Mouse (Mus musculus) thymus, postnatal 14 days (tissue): Measurements from ENCODE around the gene Hoxa7.

Source experiments
- DNase-seq: peaks from one replicate; pipeline ENCODE4 v3.0.0; 2021

The Hoxa7 gene

GRCm38 (mm10) chr6:52237346-52238154 lies 15.9 kb upstream of the Hoxa7 start:
- no peak for DNase-seq

DNA sequence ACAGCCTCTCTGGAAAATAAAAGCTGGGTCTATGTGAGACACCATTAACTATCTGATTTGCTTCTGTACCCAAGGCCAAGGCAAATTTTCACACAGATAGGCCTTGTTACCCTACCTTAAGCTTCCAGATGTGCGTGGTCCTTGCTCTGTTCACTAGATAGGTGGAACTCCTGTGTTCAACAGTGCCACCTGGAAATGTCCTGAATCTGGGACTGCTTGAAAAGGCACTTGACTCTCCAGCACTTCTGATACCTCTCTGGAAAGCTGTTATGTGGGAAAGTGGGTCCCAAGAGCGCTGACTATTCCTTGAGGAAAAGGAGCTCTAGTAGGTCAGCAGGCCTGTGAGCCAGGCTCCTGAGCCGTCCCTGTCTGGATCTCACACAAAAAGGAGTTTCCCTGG lies 15.2 kb upstream of the Hoxa7 start:
- no peak for DNase-seq

DNA sequence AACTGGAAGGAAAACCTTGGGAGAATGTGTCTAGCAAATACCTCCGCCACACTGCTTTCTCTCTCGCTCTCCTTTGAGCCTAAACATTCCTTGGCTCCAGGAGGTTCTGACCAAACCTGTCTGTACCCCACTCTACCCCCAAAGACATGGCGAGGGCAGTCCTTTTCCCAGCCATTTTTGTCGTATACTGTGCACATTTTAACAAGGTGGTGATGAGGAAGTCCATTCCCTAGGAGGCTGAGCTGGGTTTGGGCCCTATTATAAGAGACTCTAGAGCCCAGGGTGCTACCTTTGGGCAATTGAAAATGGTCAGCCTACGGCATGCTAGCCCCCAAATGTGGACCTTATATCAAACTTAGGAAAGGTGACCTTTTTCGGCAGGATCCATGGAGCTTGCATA lies 14.2 kb upstream of the Hoxa7 start:
- no peak for DNase-seq

DNA sequence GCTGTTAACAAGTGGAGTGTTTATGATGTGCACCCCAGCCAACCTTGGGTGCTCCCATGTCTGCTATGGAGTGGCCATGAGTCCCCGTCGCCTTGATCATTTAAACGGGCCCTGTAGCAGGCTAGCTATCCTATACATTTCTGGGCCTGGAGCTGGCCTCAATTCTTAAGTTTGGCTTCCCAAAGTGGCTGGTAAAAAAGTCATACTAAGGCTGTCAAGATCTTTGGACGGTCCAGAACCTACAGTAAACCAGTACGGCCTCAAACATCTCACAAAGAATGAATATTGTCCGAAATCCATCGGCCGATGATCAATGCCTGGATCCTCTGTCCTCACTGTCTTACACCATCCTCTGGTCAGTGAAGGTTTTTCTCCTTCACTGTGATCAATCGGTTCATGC lies 13.6 kb upstream of the Hoxa7 start:
- no peak for DNase-seq

GRCm38 (mm10) chr6:52234428-52235140 lies 12.9 kb upstream of the Hoxa7 start:
- DNase-seq = no peak

DNA sequence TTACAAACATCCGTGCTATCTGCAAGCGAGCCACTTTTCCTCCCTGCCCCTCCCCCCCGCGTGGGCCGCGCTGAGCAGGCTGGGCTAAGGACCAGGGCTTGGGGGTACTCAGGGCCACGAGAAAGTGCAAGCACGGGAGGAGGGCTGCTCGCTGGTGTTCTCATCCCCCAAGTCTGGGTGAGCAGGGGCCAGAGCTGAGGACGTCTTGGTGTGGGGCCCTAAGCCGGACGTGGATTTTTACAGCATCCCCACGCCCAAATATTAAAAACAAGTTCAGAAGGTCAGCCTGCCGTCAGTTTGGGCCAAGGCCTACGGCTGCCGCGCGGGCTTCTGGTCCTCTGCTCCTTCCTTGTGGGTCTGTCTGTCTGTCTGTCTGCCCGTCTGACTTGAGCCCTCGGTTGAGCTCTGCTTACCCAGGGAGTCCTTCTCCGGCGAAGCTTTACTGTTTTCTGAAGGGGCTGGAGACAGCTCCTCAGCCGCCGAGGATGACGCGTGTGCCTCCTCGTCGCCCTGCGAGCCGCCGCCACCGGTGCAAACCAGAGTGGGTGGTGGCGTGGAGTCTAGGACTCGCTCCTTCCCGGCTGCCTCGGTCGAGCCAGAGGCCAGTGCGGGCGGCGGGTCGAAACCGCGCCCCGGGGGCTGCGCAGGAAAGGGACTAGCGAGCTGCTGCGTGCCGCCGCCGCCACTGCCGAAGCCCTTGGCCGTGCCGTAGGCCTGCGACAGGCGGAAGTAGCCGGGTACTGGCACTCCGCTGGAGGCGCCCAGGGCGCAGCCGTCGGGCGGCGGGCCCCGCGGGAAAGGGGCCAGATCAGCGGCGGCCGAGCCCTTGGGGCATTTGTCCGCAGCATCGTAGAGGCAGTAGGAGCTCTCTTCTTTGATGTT lies 12.1 kb upstream of the Hoxa7 start:
- no peak for DNase-seq

DNA sequence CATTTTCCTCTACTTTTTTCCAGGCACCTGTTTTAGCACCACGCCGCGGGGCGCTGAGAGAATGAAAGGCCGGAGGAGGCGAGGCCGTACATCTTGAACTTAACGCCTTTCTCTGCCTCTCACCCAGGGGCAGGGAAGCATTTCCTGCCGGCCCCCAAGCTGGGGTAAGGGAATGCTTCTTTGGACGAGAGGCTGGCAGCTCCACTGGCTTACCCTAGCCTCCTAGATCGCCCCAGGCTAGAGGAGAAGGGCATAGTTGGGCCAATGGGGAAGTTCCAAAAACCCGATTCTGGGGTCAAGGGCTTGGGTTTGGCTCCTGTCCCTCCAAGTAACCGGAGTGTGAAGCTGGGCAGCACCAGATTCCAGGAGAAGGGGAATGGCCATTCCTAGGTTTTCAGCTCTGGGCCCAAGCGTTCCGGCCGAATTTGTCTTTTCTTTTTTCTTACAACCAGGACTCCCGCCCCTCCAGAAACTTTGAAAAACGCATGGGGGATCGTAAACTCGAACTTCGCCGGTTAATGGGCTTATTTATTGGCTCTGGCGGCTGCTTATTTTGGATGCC lies 11.4 kb upstream of the Hoxa7 start:
- DNase-seq = no peak

- DNase-seq = peak; percentile 9
These were observed 10.9 kb upstream of the Hoxa7 start for GRCm38 (mm10) chr6:52232568-52232965.

DNA sequence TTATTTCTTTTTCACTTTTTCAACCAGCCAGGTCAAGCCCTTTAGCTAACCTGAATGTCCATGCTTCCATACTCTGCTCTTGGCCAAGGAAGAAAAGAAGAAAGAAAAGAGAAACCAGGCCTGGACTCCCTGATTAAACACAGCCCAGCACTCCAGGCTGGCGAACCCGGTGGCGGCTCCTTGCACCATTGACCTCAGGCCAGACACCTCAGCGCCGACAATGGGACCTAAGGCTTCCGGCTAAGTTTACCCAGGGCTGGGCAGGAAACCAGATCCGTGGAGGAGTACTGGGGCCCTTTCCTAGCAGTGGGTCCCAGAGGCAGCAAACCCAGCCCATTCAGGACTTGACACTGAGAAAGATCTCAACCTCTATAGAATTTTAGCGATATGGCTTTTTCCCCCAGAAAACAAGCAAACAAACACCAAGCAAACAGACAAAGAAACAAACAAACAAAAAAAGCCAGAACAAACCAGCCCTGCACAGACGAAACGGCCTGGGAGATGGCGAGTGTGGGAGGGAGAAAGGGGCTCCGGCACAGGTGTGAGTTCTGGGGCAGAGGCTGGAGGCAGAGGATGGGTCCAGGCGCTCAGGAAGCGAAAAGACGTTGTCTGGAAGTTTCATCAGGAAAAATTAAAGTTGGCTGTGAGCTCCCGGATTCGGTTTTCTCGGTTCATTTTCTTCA lies 10.4 kb upstream of the Hoxa7 start:
- no peak for DNase-seq

DNA sequence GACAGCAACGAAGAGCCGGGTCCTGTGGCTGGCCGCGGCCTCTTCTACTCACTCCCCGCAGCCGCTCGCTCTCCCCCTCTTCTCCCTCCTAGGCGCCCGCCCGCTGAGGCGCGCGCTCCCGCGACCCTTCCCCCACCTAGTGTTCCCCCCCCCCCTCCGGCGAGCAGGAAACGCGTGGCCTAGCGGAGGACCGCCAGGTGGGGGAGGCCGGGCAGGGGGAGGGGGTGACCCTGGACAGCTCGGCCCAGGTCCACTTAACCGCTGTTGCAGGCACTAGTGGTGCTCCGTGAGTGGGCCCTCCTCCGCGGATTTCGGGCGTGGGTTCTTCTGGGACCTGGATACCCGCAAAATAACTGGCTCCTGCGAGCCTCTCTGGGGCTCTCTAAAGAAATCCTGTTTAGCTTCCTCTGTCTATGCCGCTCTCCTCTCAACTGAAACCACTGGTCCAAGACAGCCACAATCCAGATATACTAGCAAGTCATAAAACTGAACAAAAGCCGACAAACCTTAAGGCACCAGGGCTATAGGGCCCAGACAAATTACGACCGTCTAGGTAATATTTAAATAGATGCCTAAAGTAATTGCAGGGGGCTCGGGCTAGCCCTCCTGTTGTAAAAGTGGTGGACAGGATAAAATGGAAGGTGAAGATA lies 9.0 kb upstream of the Hoxa7 start, which contains the start of gene Hoxa9:
Gene Hoxa9, minus strand, starts transcription at position 574 of the 650 bp plus-strand sequence.
- no peak for DNase-seq

- DNase-seq = peak; percentile 14
These were observed 8.1 kb upstream of the Hoxa7 start for GRCm38 (mm10) chr6:52229558-52230416.

GRCm38 (mm10) chr6:52228475-52229465 lies 7.1 kb upstream of the Hoxa7 start:
- DNase-seq = no peak

GRCm38 (mm10) chr6:52227470-52228222 lies 6.0 kb upstream of the Hoxa7 start:
- DNase-seq = no peak

DNA sequence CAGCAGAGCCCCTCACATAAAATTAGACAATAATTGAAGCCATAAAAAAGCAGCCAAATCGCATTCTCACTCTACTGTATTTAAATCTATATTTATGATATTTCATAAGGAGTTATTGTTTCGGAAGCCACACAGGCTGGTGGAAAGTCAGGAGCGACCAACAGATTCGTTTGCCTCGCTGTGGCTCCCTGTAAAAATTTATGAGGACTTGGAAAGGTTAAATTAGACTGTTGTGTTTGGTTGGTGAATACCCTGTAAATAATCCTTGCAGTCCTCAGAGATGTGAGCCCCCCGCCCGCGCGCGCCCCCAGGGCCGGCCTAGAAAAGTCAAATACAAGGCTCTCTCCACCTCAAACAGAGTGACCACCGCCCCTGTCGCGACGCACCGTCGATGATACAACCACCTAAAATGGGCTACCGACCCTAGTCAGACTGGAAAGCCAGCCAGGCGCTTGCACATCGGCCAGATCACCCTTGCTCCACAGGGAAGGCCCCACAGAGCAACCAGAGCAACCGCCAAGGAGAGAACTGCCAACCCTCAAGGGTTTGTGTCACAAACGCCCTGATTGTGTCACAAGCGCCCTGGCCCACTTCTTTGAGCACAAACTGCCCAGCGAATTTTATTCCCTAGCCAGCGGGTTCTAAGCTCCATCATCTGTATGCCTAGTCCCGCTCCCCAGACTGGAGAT lies 5.1 kb upstream of the Hoxa7 start:
- DNase-seq = no peak

GRCm38 (mm10) chr6:52225612-52226568 lies 4.2 kb upstream of the Hoxa7 start:
- no peak for DNase-seq

DNA sequence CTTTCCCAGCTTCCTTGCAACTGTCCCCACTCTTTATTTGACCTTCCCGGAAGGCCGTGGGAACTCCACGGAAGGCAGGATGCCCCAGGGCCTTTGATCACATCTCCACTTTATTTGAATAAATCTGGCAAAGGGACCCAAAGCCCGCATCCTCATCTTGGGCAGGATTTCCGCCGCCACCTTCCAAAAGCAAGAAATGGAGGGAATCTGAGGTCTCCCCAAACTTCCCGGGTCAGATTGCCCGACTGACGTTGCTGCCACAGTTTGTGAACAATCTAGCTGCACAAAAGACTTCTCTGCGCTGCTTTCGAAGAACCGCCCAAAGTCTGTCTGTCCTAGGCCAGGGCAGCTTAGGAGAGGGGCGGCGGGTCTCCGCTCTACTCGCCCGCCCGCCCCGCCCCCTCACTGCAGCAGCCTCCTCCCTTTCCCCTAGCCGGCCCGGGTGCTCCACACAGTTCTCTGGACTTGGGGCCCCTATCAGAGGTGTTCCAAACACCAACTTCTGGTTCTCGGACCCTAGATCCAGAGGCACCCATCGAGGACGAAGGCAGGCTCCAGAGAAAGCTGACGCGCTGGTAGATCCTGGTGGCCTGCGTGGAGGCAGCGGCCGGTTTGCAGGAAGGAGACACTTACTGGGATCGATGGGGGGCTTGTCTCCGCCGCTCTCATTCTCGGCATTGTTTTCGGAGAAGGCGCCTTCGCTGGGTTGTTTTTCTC lies 3.4 kb upstream of the Hoxa7 start:
- no peak for DNase-seq
